Mouse (Mus musculus): ENCODE measurements around the gene Pan2.
A peak's percentile ranks its signal among the peaks of the same experiment; 100 is the strongest.

- TF ChIP-seq SIN3A (IDR thresholded peaks at IDR 0.05; ENCODE audit: low read length) (no peak), POLR2AphosphoS2 (IDR thresholded peaks at IDR 0.05; ENCODE audit: low read depth, low read length) (no peak), CTCF (conservative IDR thresholded peaks at IDR 0.05 in 1 of 2, IDR thresholded peaks at IDR 0.05 in 1 of 2; ENCODE audit: low read depth in 2 of 2, low read length in 2 of 2) (peak in 1 of 2 experiments; percentile 52; a peak in 2 of 4 replicates)
Observed at GRCm38 (mm10) chr10:128327610-128328009, 24.5 kb downstream of the Pan2 start.

Data from CH12.LX (cell line).